Mouse (Mus musculus) Muller cell, postnatal 12 days (primary cell): Measurements from ENCODE around the gene C87436.

Source experiments
- DNase-seq: peaks from one replicate; pipeline ENCODE4 v3.0.0-alpha.2; 2015; ENCODE audit errors: inconsistent ontology term

C87436 gene

GRCm38 (mm10) chr6:86438272-86439118 is at the start of gene C87436:
Gene C87436, plus strand, starts transcription at chr6:86438374.
- peak; percentile 94 for DNase-seq

GRCm38 (mm10) chr6:86388461-86388860 is 49.7 kb upstream of the C87436 start:
- no peak for DNase-seq

- no peak for DNase-seq
Measured at GRCm38 (mm10) chr6:86391326-86391725, 46.8 kb upstream of the C87436 start.

GRCm38 (mm10) chr6:86393187-86393586 is 45.0 kb upstream of the C87436 start:
- DNase-seq = no peak

- no peak for DNase-seq
Measured at GRCm38 (mm10) chr6:86394078-86394720, 44.0 kb upstream of the C87436 start.

GRCm38 (mm10) chr6:86395021-86395420 is 43.2 kb upstream of the C87436 start:
- no peak for DNase-seq

GRCm38 (mm10) chr6:86395969-86396368 is 42.2 kb upstream of the C87436 start:
- DNase-seq = no peak

GRCm38 (mm10) chr6:86396581-86397256 is 41.5 kb upstream of the C87436 start, which contains the start of gene Pcyox1:
Gene Pcyox1, minus strand, starts transcription at chr6:86397154.
- peak; percentile 93 for DNase-seq

GRCm38 (mm10) chr6:86397257-86397980 is 40.8 kb upstream of the C87436 start:
- DNase-seq = no peak

GRCm38 (mm10) chr6:86398986-86399385 is 39.2 kb upstream of the C87436 start:
- DNase-seq = no peak

GRCm38 (mm10) chr6:86399995-86400394 is 38.2 kb upstream of the C87436 start:
- DNase-seq = no peak

GRCm38 (mm10) chr6:86400972-86401371 is 37.2 kb upstream of the C87436 start:
- peak; percentile 47 for DNase-seq

- DNase-seq = no peak
Measured at GRCm38 (mm10) chr6:86402681-86403607, 35.2 kb upstream of the C87436 start.

GRCm38 (mm10) chr6:86403728-86404099 is 34.5 kb upstream of the C87436 start:
- no peak for DNase-seq

GRCm38 (mm10) chr6:86404100-86404861 is 33.9 kb upstream of the C87436 start, which contains the start of gene Tia1:
Gene Tia1, plus strand, starts transcription at chr6:86404219.
- DNase-seq = peak; percentile 98

GRCm38 (mm10) chr6:86404996-86405395 is 33.2 kb upstream of the C87436 start:
- peak; percentile 43 for DNase-seq

- DNase-seq = no peak
Measured at GRCm38 (mm10) chr6:86406306-86406705, 31.9 kb upstream of the C87436 start.

- no peak for DNase-seq
Measured at GRCm38 (mm10) chr6:86418711-86419110, 19.5 kb upstream of the C87436 start.

GRCm38 (mm10) chr6:86419239-86419638 is 18.9 kb upstream of the C87436 start:
- DNase-seq = no peak

GRCm38 (mm10) chr6:86420491-86420890 is 17.7 kb upstream of the C87436 start:
- no peak for DNase-seq
